19 mouse cellular contexts compared by ENCODE assay signal in genomic region chr19:53322438-53323048, GRCm38 (mm10). TPM values are rescaled to one million over a fixed set of nuclear protein-coding genes. Genes with fewer than 3 reads are reported as not detected.
DNase-seq lines count a peak whose midpoint lies in the region; ATAC-seq and TF ChIP-seq lines count a peak whose summit lies in the region.
"Had no signal": no experiment of that assay in that cellular context is flagged by ENCODE, and none has a peak within 500 bp of the region (broad histone marks: within the 10 kb centered on the region; RNA-seq: fewer than 3 reads in every experiment).

No protein-coding gene starts in this region.

- H3K27ac ChIP-seq in intestine, postnatal 0 days (ENCODE audit: low read depth, low read length): no peak overlapping the region
- no peak overlapping the region for H3K27ac ChIP-seq in intestine, embryonic 15.5 days
- H3K27ac ChIP-seq in kidney, adult 2 months (ENCODE audit: insufficient read depth, low read depth, low read length): no peak overlapping the region

- H3K4me3 ChIP-seq in intestine, postnatal 0 days (ENCODE audit: low read depth, low read length): no peak overlapping the region
- no peak overlapping the region for H3K4me3 ChIP-seq in intestine, embryonic 15.5 days (replicated peaks)
- H3K4me3 ChIP-seq in kidney, adult 2 months (ENCODE audit: insufficient read depth, low read depth, low read length): no peak overlapping the region
- H3K4me3 ChIP-seq: liver, embryonic 13.5 days; myocyte had no signal

- no peak overlapping the region for H3K4me2 ChIP-seq in intestine, postnatal 0 days (replicated peaks; ENCODE audit: low read depth)
- H3K4me2 ChIP-seq in intestine, embryonic 15.5 days (replicated peaks): no peak overlapping the region
- H3K4me2 ChIP-seq: heart, embryonic 11.5 days; liver, embryonic 13.5 days; midbrain, embryonic 11.5 days had no signal

- H3K4me1 ChIP-seq in intestine, postnatal 0 days (replicated peaks; ENCODE audit: control insufficient read depth, insufficient read depth, low read length): peaks cover 23% of the 10 kb centered on the region
- H3K4me1 ChIP-seq in intestine, embryonic 15.5 days (replicated peaks): peaks cover 36% of the 10 kb centered on the region
- no peaks in the 10 kb centered on the region; the same call in 1 of the 2 replicates for H3K4me1 ChIP-seq in kidney, adult 2 months (ENCODE audit: control insufficient read depth, insufficient read depth, low read length)

- peak; percentile 69 for DNase-seq in testis, postnatal 14 days (ENCODE audit: low spot score)
- DNase-seq in testis, postnatal 10 days (ENCODE audit: low spot score): no peak
- peak; percentile 73 for DNase-seq in WW6 (ENCODE audit: low read depth, low spot score)
- no peak for DNase-seq in right cerebral cortex, postnatal 36 days (ENCODE audit: low spot score in 2 of 2)
- no peak for DNase-seq in kidney, adult 2 months
- DNase-seq: adrenal gland, postnatal 25 days; cerebellum, postnatal 14 days; gastrocnemius, postnatal 10 days; kidney, postnatal 14 days; liver, embryonic 13.5 days; thymus, adult 2 months had no signal

- TF ChIP-seq POLR2A in kidney, adult 2 months (IDR thresholded peaks at IDR 0.05; ENCODE audit: low read depth, low read length): no peak

- no peaks in the 10 kb centered on the region for H3K27me3 ChIP-seq in intestine, postnatal 0 days (replicated peaks; ENCODE audit: control insufficient read depth, insufficient read depth, low read length)
- no peaks in the 10 kb centered on the region for H3K27me3 ChIP-seq in intestine, embryonic 15.5 days (replicated peaks)
- H3K27me3 ChIP-seq in kidney, adult 2 months (replicated peaks; ENCODE audit: control insufficient read depth, insufficient read depth, low read length): no peaks in the 10 kb centered on the region
- H3K27me3 ChIP-seq: liver, embryonic 13.5 days had no signal

- H3K9ac ChIP-seq in intestine, postnatal 0 days (ENCODE audit: low read depth, low read length): no peak overlapping the region
- H3K9ac ChIP-seq in intestine, embryonic 15.5 days: no peak overlapping the region

- no peaks in the 10 kb centered on the region for H3K9me3 ChIP-seq in intestine, postnatal 0 days (ENCODE audit: control insufficient read depth)
- no peaks in the 10 kb centered on the region for H3K9me3 ChIP-seq in intestine, embryonic 15.5 days
- H3K9me3 ChIP-seq: G1E; liver, embryonic 13.5 days had no signal

- WGBS in intestine, postnatal 0 days: 86% methylated on average over 12 of the region's 12 CpGs
- 94% methylated on average over 12 of the region's 12 CpGs for WGBS in intestine, embryonic 15.5 days
- 95% methylated on average over 12 of the region's 12 CpGs for WGBS in kidney, adult 2 months

- no peaks in the 10 kb centered on the region; the same call in 1 of the 2 replicates for H3K36me3 ChIP-seq in intestine, postnatal 0 days (ENCODE audit: control insufficient read depth, insufficient read depth)
- no peaks in the 10 kb centered on the region for H3K36me3 ChIP-seq in intestine, embryonic 15.5 days
- no peaks in the 10 kb centered on the region for H3K36me3 ChIP-seq in kidney, adult 2 months (ENCODE audit: control insufficient read depth, insufficient read depth, low read length)
- H3K36me3 ChIP-seq: liver, embryonic 13.5 days had no signal

- peak; percentile 39 for TF ChIP-seq CTCF in intestine, postnatal 0 days (IDR thresholded peaks at IDR 0.05; ENCODE audit: low read depth)
- TF ChIP-seq CTCF in kidney, adult 2 months (conservative IDR thresholded peaks at IDR 0.05; ENCODE audit: insufficient read depth, insufficient read length, low read depth, low read length): no peak

- no peak for ATAC-seq in intestine, postnatal 0 days
- no peak for ATAC-seq in intestine, embryonic 15.5 days
- ATAC-seq: activated CD4-positive, CD25-positive, alpha-beta regulatory T cell, adult 4 months; forebrain, embryonic 16.5 days had no signal

RNA-seq across cellular contexts. Expression of gene Mxi1, which starts 12.2 kb away (rescaled TPM):
- 58.9 and 64.0 TPM in 2 replicates for polyA plus RNA-seq in intestine, postnatal 0 days (2015; fragmentation: Nextera tagmentation; extraction: Ambion mirVana)
- polyA plus RNA-seq in intestine, embryonic 15.5 days (2015; fragmentation: Nextera tagmentation; extraction: Ambion mirVana): 34.0 and 34.5 TPM in 2 replicates
- polyA plus RNA-seq in kidney, adult 2 months (2012; rRNA removed): 38.9 and 41.7 TPM in 2 replicates

RNA-seq across cellular contexts. Expression of gene Gm10197, which starts 49.0 kb away (rescaled TPM):
- not detected in 2 replicates for polyA plus RNA-seq in intestine, postnatal 0 days (2015; fragmentation: Nextera tagmentation; extraction: Ambion mirVana)
- 1.4 TPM in 1 of 2 replicates, not detected in the other for polyA plus RNA-seq in intestine, embryonic 15.5 days (2015; fragmentation: Nextera tagmentation; extraction: Ambion mirVana)
- polyA plus RNA-seq in kidney, adult 2 months (2012; rRNA removed): not detected in 2 replicates
- polyA plus RNA-seq: activated CD4-positive, CD25-positive, alpha-beta regulatory T cell, adult 4 months; forebrain, embryonic 16.5 days; G1E; liver, embryonic 13.5 days; midbrain, embryonic 11.5 days; myocyte; thymus, adult 2 months had no signal

Comparison
In these comparisons a context has a peak if more than half of its experiments do, and no peak if none do; other contexts are left out.
1. DNase-seq: peak in testis, postnatal 14 days (single experiment) and WW6 (single experiment); none in testis, postnatal 10 days (single experiment), right cerebral cortex, postnatal 36 days (0 of 2) and kidney, adult 2 months (single experiment).